Mouse (Mus musculus): ENCODE data around the gene Hadh.

The Hadh gene

GRCm38 (mm10) chr3:131271559-131272373, at the start of gene Hadh:
Gene Hadh (minus strand): TSS chr3:131272101.
- DNase-seq (ENCODE audit: low spot score in 2 of 2): peak; percentile 77 to 86

- DNase-seq (ENCODE audit: low spot score in 2 of 2): peak; percentile 66 to 75
Observed at GRCm38 (mm10) chr3:131320184-131320583, 48.3 kb upstream of the Hadh start.

GRCm38 (mm10) chr3:131318211-131318610, 46.3 kb upstream of the Hadh start:
- DNase-seq (ENCODE audit: low spot score in 2 of 2): no peak

GRCm38 (mm10) chr3:131317126-131317525, 45.2 kb upstream of the Hadh start:
- no peak for DNase-seq (ENCODE audit: low spot score in 2 of 2)

DNA sequence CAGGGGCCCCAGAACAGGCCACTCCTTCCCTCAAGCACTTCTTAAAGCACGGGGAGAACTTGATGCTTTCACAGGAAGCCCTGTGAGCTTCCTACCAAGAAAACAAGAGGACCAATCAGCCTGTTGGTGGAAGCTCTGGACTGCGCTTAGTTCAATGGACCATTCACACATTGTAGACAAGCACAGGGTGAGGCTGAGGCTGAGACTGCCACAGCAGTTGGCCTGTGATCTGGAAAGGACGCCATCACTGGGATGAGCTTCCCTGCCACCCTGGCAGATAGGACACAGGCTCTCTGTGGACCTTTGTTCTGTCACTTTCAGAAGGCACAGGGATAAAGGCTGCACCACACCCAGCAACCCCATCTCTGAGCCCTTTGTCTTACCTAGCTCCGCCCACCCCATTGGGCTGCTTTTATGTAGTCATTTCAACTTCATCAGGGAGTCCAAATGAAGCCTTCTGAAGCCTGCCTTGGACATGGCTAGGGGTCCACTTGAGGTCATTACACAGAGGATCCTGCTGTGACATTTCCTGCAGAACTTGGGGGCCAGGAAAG, 44.1 kb upstream of the Hadh start:
- no peak for DNase-seq (ENCODE audit: low spot score in 2 of 2)

GRCm38 (mm10) chr3:131312340-131312739, 40.4 kb upstream of the Hadh start:
- DNase-seq (ENCODE audit: low spot score in 2 of 2): no peak

- no peak for DNase-seq (ENCODE audit: low spot score in 2 of 2)
Observed at GRCm38 (mm10) chr3:131310572-131310971, 38.7 kb upstream of the Hadh start.

DNA sequence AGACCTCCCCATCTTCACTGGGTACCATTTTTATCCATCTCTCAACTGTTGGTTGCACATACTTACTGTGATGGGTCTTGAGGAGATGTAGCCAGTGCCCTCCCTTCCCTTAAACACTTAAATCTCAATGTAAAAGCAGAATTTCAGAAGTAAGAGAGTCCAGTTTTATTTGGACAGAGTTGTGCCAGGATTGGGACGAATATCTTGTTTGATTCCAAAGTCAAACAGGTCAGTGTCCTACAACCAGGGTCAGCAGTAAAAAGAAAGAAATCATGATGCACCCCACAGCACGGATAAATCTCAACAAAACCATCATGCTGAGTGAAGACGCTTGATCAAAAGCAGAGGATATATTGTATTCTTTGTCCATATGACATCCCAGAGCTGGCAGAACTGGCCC, 35.9 kb upstream of the Hadh start:
- no peak for DNase-seq (ENCODE audit: low spot score in 2 of 2)

- DNase-seq (ENCODE audit: low spot score in 2 of 2): no peak
Observed at GRCm38 (mm10) chr3:131306255-131306654, 34.4 kb upstream of the Hadh start.

GRCm38 (mm10) chr3:131303320-131303714, 31.4 kb upstream of the Hadh start:
- DNase-seq (ENCODE audit: low spot score in 2 of 2): no peak

DNA sequence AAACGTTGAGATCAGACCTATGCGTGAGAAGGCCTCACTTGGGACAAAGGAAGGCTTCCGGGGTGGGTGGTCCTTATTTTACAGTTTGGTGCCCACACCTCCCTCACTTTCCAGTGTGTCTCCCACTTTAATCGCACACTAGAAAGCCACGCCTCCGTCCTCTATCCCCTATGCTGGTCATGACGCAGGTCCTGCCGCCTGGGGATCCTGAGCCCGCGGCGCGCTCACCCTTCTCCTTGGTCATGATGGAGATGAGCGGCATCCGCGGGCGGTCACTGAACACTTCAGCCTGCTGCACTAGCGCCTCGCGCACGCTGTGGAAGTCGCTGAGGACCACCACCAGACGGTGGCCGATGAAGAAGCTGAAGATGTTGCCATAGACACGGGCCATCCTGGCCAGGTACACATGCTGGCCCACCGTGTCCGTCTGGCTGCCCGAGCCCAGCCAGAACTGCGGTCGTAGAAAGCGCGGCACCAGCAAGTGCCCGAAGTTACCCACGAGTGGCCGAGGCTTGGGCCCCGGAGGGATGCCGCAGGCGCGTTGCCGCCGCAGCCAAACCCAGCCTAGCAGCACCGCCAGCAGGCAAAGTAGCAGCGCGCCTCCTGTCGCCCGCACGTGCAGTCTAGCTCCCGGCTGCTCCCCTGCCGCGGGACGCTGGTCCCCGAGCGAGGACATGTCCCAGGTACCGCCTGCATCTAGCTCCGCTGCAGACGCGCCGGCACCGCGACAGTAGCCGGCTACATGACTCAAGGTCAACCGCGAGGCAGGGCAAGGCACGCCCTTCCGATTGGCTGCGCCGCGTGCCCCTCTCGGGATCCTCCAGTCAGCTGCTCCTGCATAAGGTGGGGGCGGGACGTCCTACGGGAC, 30.8 kb upstream of the Hadh start, which contains the start of gene Cyp2u1:
Cyp2u1 (minus strand) TSS at position 776 of the 868 bp plus-strand sequence.
- DNase-seq (ENCODE audit: low spot score in 2 of 2): peak; percentile 70 to 88

DNA sequence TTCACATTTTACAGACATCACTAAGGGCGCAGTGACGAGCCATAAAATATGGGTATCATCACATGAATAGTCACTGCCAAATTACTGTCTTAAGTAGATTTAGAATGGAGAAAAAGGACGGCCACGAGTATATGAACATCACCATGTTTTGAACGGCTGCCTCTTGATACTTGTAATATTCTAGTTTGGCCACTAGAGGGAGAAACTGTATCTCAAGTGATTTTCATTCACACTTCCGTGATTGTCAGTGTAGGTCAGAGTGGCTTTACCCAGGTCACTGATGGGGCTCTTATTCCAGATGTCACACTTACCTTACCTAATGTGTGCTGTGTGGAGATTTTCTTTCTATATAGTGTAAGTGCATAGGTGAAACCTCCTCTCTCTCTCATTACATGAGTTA, 28.0 kb upstream of the Hadh start:
- no peak for DNase-seq (ENCODE audit: low spot score in 2 of 2)

- no peak for DNase-seq (ENCODE audit: low spot score in 2 of 2)
Observed at GRCm38 (mm10) chr3:131299078-131299477, 27.2 kb upstream of the Hadh start.

DNA sequence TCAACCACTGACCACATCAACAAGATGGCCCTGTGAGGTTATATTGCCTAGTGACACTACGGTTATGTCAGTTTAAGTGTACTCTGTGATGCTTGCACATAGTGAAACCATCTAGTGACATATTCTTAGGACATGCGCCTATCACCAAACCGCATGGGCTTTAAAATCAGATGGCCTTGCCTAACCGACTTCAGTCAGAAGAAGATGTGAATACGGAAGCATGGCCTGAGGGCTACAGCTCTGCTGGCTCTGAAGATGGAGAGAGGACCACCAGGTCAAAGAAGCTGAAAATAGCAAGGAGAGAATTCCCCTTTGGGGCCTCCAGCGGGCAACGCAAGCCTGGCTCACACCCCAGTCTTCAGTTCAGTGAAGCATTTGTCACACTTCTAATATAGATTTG, 25.0 kb upstream of the Hadh start:
- DNase-seq (ENCODE audit: low spot score in 2 of 2): no peak

- peak in 1 of 2 experiments; percentile 41 for DNase-seq (ENCODE audit: low spot score in 2 of 2)
Observed at GRCm38 (mm10) chr3:131295513-131296200, 23.8 kb upstream of the Hadh start.

- no peak for DNase-seq (ENCODE audit: low spot score in 2 of 2)
Observed at GRCm38 (mm10) chr3:131294503-131294902, 22.6 kb upstream of the Hadh start.

- no peak for DNase-seq (ENCODE audit: low spot score in 2 of 2)
Observed at GRCm38 (mm10) chr3:131292959-131293358, 21.1 kb upstream of the Hadh start.

- no peak for DNase-seq (ENCODE audit: low spot score in 2 of 2)
Observed at GRCm38 (mm10) chr3:131292349-131292748, 20.4 kb upstream of the Hadh start.

GRCm38 (mm10) chr3:131291890-131292289, 20.0 kb upstream of the Hadh start:
- DNase-seq (ENCODE audit: low spot score in 2 of 2): no peak

- DNase-seq (ENCODE audit: low spot score in 2 of 2): no peak
Observed at GRCm38 (mm10) chr3:131274151-131274550, 2.2 kb upstream of the Hadh start.

DNA sequence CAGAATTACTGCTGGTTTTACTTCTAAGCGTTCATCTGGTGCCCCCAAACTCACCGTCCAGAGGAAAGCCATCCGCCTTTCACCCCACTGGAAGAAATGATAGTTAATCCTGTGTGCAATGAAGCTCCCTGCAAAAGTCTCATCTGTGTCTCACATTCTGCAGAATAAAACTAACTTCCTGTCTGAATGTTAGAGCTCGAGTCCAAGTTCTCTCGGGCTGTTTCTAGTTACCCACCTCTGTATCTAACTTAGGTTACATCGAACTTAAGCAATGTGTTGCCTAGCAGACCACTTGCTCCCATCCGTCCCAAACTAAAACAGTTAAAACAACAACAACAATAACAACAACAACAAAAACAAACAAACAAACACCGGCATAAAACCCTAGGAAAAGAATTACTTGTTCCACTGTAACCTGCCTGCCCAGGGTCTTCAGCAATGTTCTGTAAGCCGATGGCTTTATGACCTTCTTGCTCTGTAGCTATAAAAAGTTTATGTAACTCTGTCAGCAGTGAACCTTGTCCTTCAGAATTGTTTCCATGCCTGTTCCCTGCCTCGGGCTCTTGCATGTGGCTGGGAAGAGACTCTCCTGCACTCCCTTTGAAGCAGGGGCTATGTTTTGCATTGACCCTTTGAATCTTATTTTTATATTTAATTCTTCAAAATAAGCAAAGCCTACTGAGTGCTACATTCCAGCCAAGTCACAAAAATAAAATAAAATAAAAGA, 636 bp upstream of the Hadh start:
- no peak for DNase-seq (ENCODE audit: low spot score in 2 of 2)

Data from urinary bladder, postnatal 36 days (tissue).